Mouse (Mus musculus) ES-E14 (cell line): ENCODE data around the gene Enpp1.
"Not testable (repeated sequence)": the region's sequence is repeated elsewhere in the genome, so short reads cannot be mapped to it uniquely, and the experiment has no call there.

Experiments used
- HCFC1 ChIP-seq: IDR thresholded peaks from 2 replicates; pipeline ENCODE4 v1.6.1; 2012; ENCODE audit warnings: low read length, inconsistent platforms, borderline replicate concordance; ENCODE audit not compliant: insufficient read depth
- ZC3H11A ChIP-seq: IDR thresholded peaks from 2 replicates; pipeline ENCODE4 v1.6.1; 2012; ENCODE audit warnings: low read depth, mild to moderate bottlenecking, inconsistent platforms, low read length, borderline replicate concordance

DNA sequence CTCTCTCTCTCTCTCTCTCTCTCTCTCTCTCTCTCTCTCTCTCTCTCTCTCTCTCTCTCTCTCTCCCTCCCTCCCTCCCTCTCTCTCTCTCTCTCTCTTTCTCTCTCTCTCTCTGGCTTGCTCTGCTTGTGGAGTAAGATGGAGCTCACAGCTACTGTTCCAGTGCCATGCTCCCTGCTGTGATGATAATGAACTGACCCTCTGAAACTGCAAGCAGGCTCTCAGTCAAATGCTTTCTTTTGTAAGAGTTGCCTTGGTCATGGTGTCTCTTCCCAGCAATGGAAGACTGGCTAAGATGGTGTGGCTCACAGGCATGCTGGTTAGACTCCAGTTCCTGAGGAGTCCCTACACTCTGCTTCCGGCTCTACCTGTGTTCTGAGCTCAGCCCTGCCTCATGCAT is 95.4 kb downstream of the Enpp1 start:
- TF ChIP-seq HCFC1, ZC3H11A: not testable (repeated sequence)
